Mouse (Mus musculus): Measurements from ENCODE around the gene Rad51b.

The Rad51b gene

GRCm38 (mm10) chr12:79804776-79805524 lies 507.9 kb downstream of the Rad51b start:
- no peak for DNase-seq (ENCODE audit: low spot score in 2 of 2)

- no peak for DNase-seq (ENCODE audit: low spot score in 2 of 2)
Observed at GRCm38 (mm10) chr12:79806990-79807389, 509.9 kb downstream of the Rad51b start.

GRCm38 (mm10) chr12:79807410-79807847 lies 510.3 kb downstream of the Rad51b start:
- DNase-seq (ENCODE audit: low spot score in 2 of 2), result no peak

- no peak for DNase-seq (ENCODE audit: low spot score in 2 of 2)
Observed at GRCm38 (mm10) chr12:79807938-79808401, 510.9 kb downstream of the Rad51b start.

- no peak for DNase-seq (ENCODE audit: low spot score in 2 of 2)
Observed at GRCm38 (mm10) chr12:79808426-79809398, 511.6 kb downstream of the Rad51b start.

GRCm38 (mm10) chr12:79809518-79809917 lies 512.4 kb downstream of the Rad51b start:
- DNase-seq (ENCODE audit: low spot score in 2 of 2), result no peak

- DNase-seq (ENCODE audit: low spot score in 2 of 2), result no peak
Observed at GRCm38 (mm10) chr12:79812422-79812821, 515.3 kb downstream of the Rad51b start.

- DNase-seq (ENCODE audit: low spot score in 2 of 2), result no peak
Observed at GRCm38 (mm10) chr12:79812838-79813563, 515.9 kb downstream of the Rad51b start.

- DNase-seq (ENCODE audit: low spot score in 2 of 2), result peak; percentile 26 to 27
Observed at GRCm38 (mm10) chr12:79813566-79814305, 516.7 kb downstream of the Rad51b start.

- DNase-seq (ENCODE audit: low spot score in 2 of 2), result no peak
Observed at GRCm38 (mm10) chr12:79814312-79815091, 517.4 kb downstream of the Rad51b start.

GRCm38 (mm10) chr12:79816241-79816640 lies 519.2 kb downstream of the Rad51b start:
- no peak for DNase-seq (ENCODE audit: low spot score in 2 of 2)

- no peak for DNase-seq (ENCODE audit: low spot score in 2 of 2)
Observed at GRCm38 (mm10) chr12:79820228-79820958, 523.3 kb downstream of the Rad51b start.

GRCm38 (mm10) chr12:79821901-79822300 lies 524.8 kb downstream of the Rad51b start:
- no peak for DNase-seq (ENCODE audit: low spot score in 2 of 2)

GRCm38 (mm10) chr12:79822401-79822800 lies 525.3 kb downstream of the Rad51b start:
- DNase-seq (ENCODE audit: low spot score in 2 of 2), result no peak

- DNase-seq (ENCODE audit: low spot score in 2 of 2), result no peak
Observed at GRCm38 (mm10) chr12:79825922-79826321, 528.8 kb downstream of the Rad51b start.

GRCm38 (mm10) chr12:79827233-79827692 lies 530.2 kb downstream of the Rad51b start:
- no peak for DNase-seq (ENCODE audit: low spot score in 2 of 2)

GRCm38 (mm10) chr12:79827735-79828134 lies 530.7 kb downstream of the Rad51b start:
- no peak for DNase-seq (ENCODE audit: low spot score in 2 of 2)

- DNase-seq (ENCODE audit: low spot score in 2 of 2), result no peak
Observed at GRCm38 (mm10) chr12:79830686-79831085, 533.6 kb downstream of the Rad51b start.

GRCm38 (mm10) chr12:79832611-79833010 lies 535.5 kb downstream of the Rad51b start:
- DNase-seq (ENCODE audit: low spot score in 2 of 2), result no peak

All from spleen, postnatal 36 days (tissue).